Mouse (Mus musculus): ENCODE data around the gene Gm4559.

DNA sequence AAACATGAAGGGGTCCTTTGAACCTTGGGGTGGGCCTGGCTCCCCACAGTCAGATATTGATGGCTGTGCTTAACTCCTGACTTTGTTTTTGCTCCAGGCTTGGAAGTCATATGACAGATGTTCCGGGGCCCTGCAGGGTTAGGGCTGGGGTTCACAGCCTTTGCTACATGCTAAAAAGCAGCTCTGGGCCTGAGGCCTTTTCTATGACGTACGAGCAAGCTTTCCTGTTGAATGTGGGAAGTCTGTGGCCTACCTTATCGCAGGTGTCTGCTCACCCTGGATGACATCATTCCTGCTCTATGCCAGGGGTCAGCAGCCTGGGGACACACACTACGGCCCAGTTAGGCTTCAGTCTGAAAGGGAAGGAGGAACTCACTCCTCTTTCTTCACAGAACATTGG is 43.1 kb upstream of the Gm4559 start:
- no peak for TF ChIP-seq CTCF (IDR thresholded peaks at IDR 0.05; ENCODE audit: low read depth)
- TF ChIP-seq EP300 (IDR thresholded peaks at IDR 0.05; ENCODE audit: low read depth): no peak

All from liver, postnatal 0 days (tissue).